Mouse (Mus musculus) gastrocnemius, adult 18-20 months (tissue): ENCODE data around the gene Crybb1. TPM values are rescaled to one million over a fixed set of nuclear protein-coding genes. Genes with fewer than 3 reads are reported as not detected.

Experiments
- DNase-seq: peaks from one replicate; pipeline ENCODE4 v3.0.0; 2021; ENCODE audit warnings: low spot score
- total RNA-seq, 2 experiments: library from RNA; stranded (reverse); gene quantifications; 2 replicates each; pipeline ENCODE4 v1.2.3; 2021

Gene Crybb1
- total RNA-seq, 2 experiments from 2014 or later: 1.2 to 1.9 TPM

- no peak for DNase-seq
Observed at GRCm38 (mm10) chr5:112285548-112286085, 30.0 kb downstream of the Crybb1 start.

GRCm38 (mm10) chr5:112286608-112286983 lies 31.0 kb downstream of the Crybb1 start:
- no peak for DNase-seq

GRCm38 (mm10) chr5:112286984-112287641 lies 31.5 kb downstream of the Crybb1 start:
- no peak for DNase-seq

- no peak for DNase-seq
Observed at GRCm38 (mm10) chr5:112287652-112288051, 32.0 kb downstream of the Crybb1 start.

GRCm38 (mm10) chr5:112288193-112289141 lies 32.9 kb downstream of the Crybb1 start:
- no peak for DNase-seq

GRCm38 (mm10) chr5:112289236-112289635 lies 33.6 kb downstream of the Crybb1 start:
- DNase-seq: no peak

GRCm38 (mm10) chr5:112289819-112290535 lies 34.4 kb downstream of the Crybb1 start:
- DNase-seq: peak; percentile 88

- no peak for DNase-seq
Observed at GRCm38 (mm10) chr5:112290536-112290880, 34.9 kb downstream of the Crybb1 start.

GRCm38 (mm10) chr5:112291866-112292265 lies 36.3 kb downstream of the Crybb1 start:
- no peak for DNase-seq

GRCm38 (mm10) chr5:112292343-112292980 lies 36.8 kb downstream of the Crybb1 start:
- DNase-seq: no peak

GRCm38 (mm10) chr5:112293800-112294199 lies 38.2 kb downstream of the Crybb1 start:
- DNase-seq: no peak

GRCm38 (mm10) chr5:112294696-112295095 lies 39.1 kb downstream of the Crybb1 start:
- no peak for DNase-seq

- no peak for DNase-seq
Observed at GRCm38 (mm10) chr5:112295162-112295561, 39.5 kb downstream of the Crybb1 start.

GRCm38 (mm10) chr5:112295564-112295963 lies 39.9 kb downstream of the Crybb1 start:
- DNase-seq: no peak

GRCm38 (mm10) chr5:112296404-112297181 lies 41.0 kb downstream of the Crybb1 start:
- DNase-seq: no peak

GRCm38 (mm10) chr5:112297257-112297656 lies 41.6 kb downstream of the Crybb1 start:
- DNase-seq: no peak

- no peak for DNase-seq
Observed at GRCm38 (mm10) chr5:112298226-112298988, 42.8 kb downstream of the Crybb1 start.

- DNase-seq: no peak
Observed at GRCm38 (mm10) chr5:112299399-112299798, 43.8 kb downstream of the Crybb1 start.

- no peak for DNase-seq
Observed at GRCm38 (mm10) chr5:112300112-112300511, 44.5 kb downstream of the Crybb1 start.
